Mouse (Mus musculus) liver, embryonic 15.5 days (tissue): ENCODE results near the gene Rnf167. TPM values are rescaled to one million over a fixed set of nuclear protein-coding genes. Genes with fewer than 3 reads are reported as not detected.

Experiments used
- ATAC-seq: fragments of 200-750 bp; cut with Nextera tagmentation; 2 replicates; pipeline ENCODE4 v1.8.0; 2017; ENCODE audit warnings: moderate number of reproducible peaks, mild to moderate bottlenecking, moderate library complexity; ENCODE audit not compliant: insufficient read depth
- H3K27ac ChIP-seq: fragments of 300-500 bp; sonication (generic); replicated peaks from 2 replicates; pipeline ENCODE4 v1.5.1; 2015; ENCODE audit warnings: mild to moderate bottlenecking, inconsistent platforms
- H3K27me3 ChIP-seq: fragments of 300-500 bp; sonication (generic); 2 replicates; pipeline ENCODE4 v1.6.1; 2015; ENCODE audit warnings: mild to moderate bottlenecking, inconsistent platforms
- H3K36me3 ChIP-seq: fragments of 300-500 bp; sonication (generic); replicated peaks from 2 replicates; pipeline ENCODE4 v1.6.1; 2015; ENCODE audit warnings: moderate library complexity, mild to moderate bottlenecking, inconsistent platforms
- H3K4me1 ChIP-seq: fragments of 300-500 bp; sonication (generic); replicated peaks from 2 replicates; pipeline ENCODE4 v1.6.1; 2015; ENCODE audit warnings: inconsistent platforms
- H3K4me2 ChIP-seq: fragments of 300-500 bp; sonication (generic); 2 replicates; pipeline ENCODE4 v1.6.1; 2015; ENCODE audit warnings: moderate library complexity, mild to moderate bottlenecking, inconsistent platforms
- H3K4me3 ChIP-seq: fragments of 300-500 bp; sonication (generic); replicated peaks from 2 replicates; pipeline ENCODE4 v1.5.1; 2015; ENCODE audit warnings: mild to moderate bottlenecking, inconsistent platforms
- H3K9ac ChIP-seq: fragments of 300-500 bp; sonication (generic); 2 replicates; pipeline ENCODE4 v1.6.1; 2015; ENCODE audit warnings: moderate library complexity, mild to moderate bottlenecking, inconsistent platforms
- H3K9me3 ChIP-seq: fragments of 300-500 bp; sonication (generic); replicated peaks from 2 replicates; pipeline ENCODE4 v1.6.1; 2016; ENCODE audit warnings: inconsistent platforms
- WGBS: fragments of 180-500 bp; shearing (Covaris S2); methylation state at CpG from one replicate; pipeline ENCODE4 v1.1.7; 2015; ENCODE audit warnings: mixed read lengths; ENCODE audit not compliant: insufficient replicate concordance; 5-methylcytosine and 5-hydroxymethylcytosine counted together
- polyA plus RNA-seq: library from polyadenylated mRNA; unstranded; fragments of >200 nt; fragmentation: Nextera tagmentation; extraction: Ambion mirVana; gene quantifications from 2 replicates; pipeline ENCODE4 v1.2.1, GENCODE M21; 2015

The Rnf167 gene
- polyA plus RNA-seq, 1 experiment from 2014 or later = 76.8 TPM

DNA sequence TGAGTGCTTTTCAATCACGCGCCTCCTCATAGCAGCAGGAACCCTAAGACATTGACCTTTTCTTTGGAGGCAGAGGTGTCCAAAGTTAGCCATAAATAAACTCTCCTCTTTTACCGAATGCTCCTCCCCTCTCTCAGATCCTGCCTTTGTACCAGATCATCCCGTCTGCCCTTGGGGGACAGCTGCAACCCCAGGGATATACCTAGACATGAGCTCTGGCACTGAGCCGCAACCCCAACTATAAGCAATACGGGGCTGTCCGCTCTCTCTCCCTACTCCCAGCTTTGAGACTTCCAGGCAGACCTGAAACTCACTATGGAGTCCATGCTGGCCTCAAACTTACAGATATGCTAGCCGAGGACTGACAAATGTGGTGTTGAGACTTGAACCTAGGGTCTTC lies 19.7 kb downstream of the Rnf167 start:
- Histone ChIP-seq H3K27ac (0 out of 2 replicates have a peak overlapping the region, but pooled peaks have one; percentile 19), H3K4me3 (no peak overlapping the region), H3K9me3 (no peaks in the 10 kb centered on the region), H3K4me2 (peak overlapping the region; percentile 98; the same call in 1 of the 2 replicates), H3K4me1 (peaks cover 45% of the 10 kb centered on the region), H3K36me3 (peaks cover 54% of the 10 kb centered on the region), H3K9ac (no peak overlapping the region; the same call in 1 of the 2 replicates), H3K27me3 (no peaks in the 10 kb centered on the region)
- no peak for ATAC-seq
- 89% methylated on average over 8 of the region's 8 CpGs for WGBS

DNA sequence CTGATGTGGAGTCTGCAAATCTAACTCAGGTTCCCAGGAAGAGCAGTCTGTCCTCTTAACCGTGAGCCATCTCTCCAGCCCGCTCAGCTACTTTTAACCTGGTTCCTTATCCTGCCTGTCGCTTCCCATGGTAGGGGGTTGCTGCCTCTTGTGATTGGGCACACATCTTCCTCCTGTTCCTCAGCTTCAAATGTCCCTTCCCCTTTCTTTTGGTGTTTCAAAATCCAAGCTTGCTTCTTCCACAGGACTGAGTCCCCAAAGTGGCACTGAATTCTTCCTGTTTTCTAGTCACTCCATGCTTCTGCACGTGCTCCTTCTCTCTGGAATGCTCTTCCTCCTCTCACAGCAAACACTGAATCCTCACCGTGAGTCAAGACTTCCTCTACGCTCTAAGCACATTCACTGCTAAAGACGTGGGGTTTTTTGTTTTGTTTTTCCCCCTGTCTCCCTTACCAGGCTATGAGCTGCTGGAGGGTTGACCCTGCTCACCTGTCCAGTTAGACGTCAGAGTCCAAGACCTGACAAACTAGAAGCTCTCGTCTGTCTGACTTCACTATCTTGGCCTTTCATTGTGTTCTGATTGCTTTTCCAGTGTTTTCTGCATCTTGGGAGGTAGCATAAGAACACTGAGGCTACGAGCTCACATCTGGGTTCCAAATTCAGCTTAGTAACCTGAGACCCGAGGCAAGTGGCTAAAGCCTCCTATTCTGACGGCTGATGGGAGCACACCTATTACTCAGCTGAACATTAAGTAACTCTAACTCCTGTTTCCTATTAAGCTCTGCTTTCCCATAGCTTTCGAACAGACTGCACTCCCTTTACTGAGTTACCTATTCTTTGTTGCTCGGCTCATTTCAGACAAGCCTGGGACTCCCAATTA lies 20.5 kb downstream of the Rnf167 start:
- Histone ChIP-seq H3K27ac (peak overlapping the region; percentile 98), H3K4me1 (peaks cover 47% of the 10 kb centered on the region), H3K4me2 (peak overlapping the region; percentile 98), H3K9ac (peak overlapping the region; percentile 78), H3K27me3 (no peaks in the 10 kb centered on the region), H3K9me3 (no peaks in the 10 kb centered on the region), H3K4me3 (peak overlapping the region; percentile 79), H3K36me3 (peaks cover 49% of the 10 kb centered on the region)
- ATAC-seq = no peak
- WGBS = 62% methylated on average over 14 of the region's 14 CpGs

- peak overlapping the region; percentile 98 for H3K4me2 ChIP-seq
- H3K9me3 ChIP-seq = no peaks in the 10 kb centered on the region
- 2% methylated on average over 15 of the region's 15 CpGs for WGBS
- H3K27ac ChIP-seq = peak overlapping the region; percentile 98
- H3K36me3 ChIP-seq = peaks cover 41% of the 10 kb centered on the region
- H3K4me1 ChIP-seq = peaks cover 47% of the 10 kb centered on the region
- H3K9ac ChIP-seq = peak overlapping the region; percentile 78
- H3K27me3 ChIP-seq = no peaks in the 10 kb centered on the region
- H3K4me3 ChIP-seq = peak overlapping the region; percentile 79
- peak; percentile 67 for ATAC-seq
These were observed 21.3 kb downstream of the Rnf167 start for GRCm38 (mm10) chr11:70668335-70668770.

GRCm38 (mm10) chr11:70668771-70669505 lies 21.9 kb downstream of the Rnf167 start, which contains the start of gene Spag7:
Spag7 (minus strand) TSS chr11:70669416.
- peak; percentile 92 for ATAC-seq
- Histone ChIP-seq H3K27me3 (no peaks in the 10 kb centered on the region), H3K9me3 (no peaks in the 10 kb centered on the region), H3K4me1 (peaks cover 47% of the 10 kb centered on the region), H3K27ac (peak within 1 kb of the TSS; percentile 98), H3K9ac (peak within 1 kb of the TSS; percentile 78), H3K4me3 (peak within 1 kb of the TSS; percentile 79), H3K4me2 (peak within 1 kb of the TSS; percentile 98), H3K36me3 (peaks cover 38% of the 10 kb centered on the region)
- under 1% methylated on average over 44 of the region's 44 CpGs for WGBS

DNA sequence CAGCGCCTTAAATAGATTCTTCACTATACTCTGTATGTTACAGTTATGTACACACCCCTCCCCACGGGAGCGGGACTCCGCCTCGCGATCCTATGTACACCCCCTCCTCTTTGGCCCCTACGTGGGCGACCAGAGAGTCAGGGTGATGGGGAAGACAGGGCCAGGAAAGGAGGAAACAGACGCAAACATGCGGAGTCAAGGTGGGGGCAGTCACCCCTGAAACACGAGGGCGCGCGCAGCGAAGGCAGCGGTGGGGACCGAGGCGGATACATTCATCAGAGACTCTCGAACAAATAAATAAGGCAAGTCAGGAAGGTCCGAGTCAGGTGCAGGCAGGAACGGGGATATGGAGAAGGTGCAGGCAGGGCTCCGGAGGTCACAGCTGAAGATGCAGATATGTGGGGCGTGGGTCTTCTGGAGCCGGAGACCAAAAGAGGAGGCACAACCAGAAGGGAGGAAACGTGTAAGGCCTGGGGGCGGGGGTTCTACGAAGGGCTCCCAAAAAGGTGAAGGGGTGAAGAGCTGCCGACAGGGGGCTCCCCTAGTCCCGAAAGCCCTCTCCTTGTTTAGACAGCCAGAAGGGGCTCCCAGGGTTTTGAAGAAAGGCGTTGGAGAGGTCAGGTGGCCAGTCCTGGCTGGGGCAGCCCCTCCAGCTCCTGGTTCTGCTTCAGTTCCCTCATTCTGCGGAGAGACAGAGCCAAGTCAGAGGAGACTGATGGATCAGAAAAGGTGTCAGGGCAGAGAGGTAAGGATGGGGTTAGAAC lies 22.7 kb downstream of the Rnf167 start:
- WGBS = under 1% methylated on average over 31 of the region's 31 CpGs
- Histone ChIP-seq H3K4me2 (peak overlapping the region; percentile 98), H3K27ac (peak overlapping the region; percentile 98), H3K36me3 (peaks cover 33% of the 10 kb centered on the region), H3K9ac (peak overlapping the region; percentile 78), H3K27me3 (no peaks in the 10 kb centered on the region), H3K4me1 (peaks cover 47% of the 10 kb centered on the region), H3K9me3 (no peaks in the 10 kb centered on the region), H3K4me3 (peak overlapping the region; percentile 79)
- ATAC-seq = peak; percentile 0; the same call in 1 of the 2 replicates

DNA sequence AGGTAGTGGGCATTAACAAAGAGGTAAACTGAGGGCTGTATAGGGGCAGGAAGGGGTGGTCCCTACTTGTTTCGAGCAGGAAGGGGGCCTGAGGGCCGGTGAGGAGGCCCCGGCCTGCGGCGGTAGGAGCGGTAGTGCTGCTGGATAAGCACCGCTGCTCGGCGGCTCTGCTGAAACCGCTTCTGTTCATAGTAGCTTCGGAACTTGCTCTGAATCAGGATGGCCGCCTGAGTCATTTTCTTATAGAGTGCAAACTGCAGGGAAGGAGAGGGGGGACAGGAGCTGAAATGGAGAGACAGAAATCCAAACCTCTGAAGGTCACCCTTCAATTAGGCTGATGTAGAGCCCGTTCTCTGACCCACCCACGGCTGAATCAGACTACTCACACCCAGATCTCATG lies 23.4 kb downstream of the Rnf167 start:
- Histone ChIP-seq H3K27ac (peak overlapping the region; percentile 98), H3K9ac (peak overlapping the region; percentile 78), H3K36me3 (peaks cover 26% of the 10 kb centered on the region; the same call in 1 of the 2 replicates), H3K4me3 (peak overlapping the region; percentile 79), H3K27me3 (no peaks in the 10 kb centered on the region), H3K4me1 (peaks cover 47% of the 10 kb centered on the region), H3K9me3 (no peaks in the 10 kb centered on the region), H3K4me2 (peak overlapping the region; percentile 98)
- no peak for ATAC-seq
- WGBS = 55% methylated on average over 14 of the region's 14 CpGs

DNA sequence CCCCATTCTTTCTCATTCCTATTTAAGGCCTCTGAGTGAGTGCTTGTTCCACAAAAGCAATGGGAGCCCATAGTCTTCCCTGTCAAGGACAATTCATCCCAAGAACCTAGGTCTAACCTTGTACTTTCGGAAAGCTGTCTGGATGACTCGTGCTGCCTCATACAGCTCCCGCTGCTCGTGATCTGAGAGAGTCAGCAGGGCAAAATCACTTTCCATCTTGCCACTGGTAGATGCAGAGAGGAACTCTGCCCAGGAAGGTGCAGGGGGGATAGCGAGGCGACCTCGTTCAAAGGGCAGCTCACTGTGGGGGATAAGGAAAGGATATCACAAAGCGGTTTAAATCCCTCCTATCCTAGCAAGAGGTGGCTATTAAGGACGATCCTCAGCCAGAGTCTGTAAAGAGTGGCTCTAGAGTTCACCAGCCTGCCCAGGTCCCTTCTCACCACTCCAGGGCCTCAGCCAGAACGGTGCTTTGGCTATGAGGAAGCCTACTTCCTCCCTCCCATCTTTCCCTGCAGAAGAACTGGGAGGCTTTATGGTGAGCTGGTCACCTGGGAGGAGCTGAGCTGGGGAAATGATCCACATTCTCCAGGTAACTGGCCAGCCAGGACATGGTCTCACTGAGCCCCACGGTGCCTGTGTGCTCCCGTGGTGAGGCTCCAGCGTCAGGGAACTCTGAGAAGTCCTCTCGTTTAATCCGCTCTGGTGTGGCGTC lies 24.5 kb downstream of the Rnf167 start:
- H3K4me3 ChIP-seq = no peak overlapping the region
- H3K9ac ChIP-seq = no peak overlapping the region
- H3K9me3 ChIP-seq = no peaks in the 10 kb centered on the region
- H3K4me2 ChIP-seq = no peak overlapping the region
- ATAC-seq = no peak
- peaks cover 41% of the 10 kb centered on the region for H3K4me1 ChIP-seq
- H3K27ac ChIP-seq = no peak overlapping the region
- no peaks in the 10 kb centered on the region for H3K27me3 ChIP-seq
- 76% methylated on average over 16 of the region's 16 CpGs for WGBS
- H3K36me3 ChIP-seq = peaks cover 24% of the 10 kb centered on the region; the same call in 1 of the 2 replicates

GRCm38 (mm10) chr11:70674014-70674413 lies 27.0 kb downstream of the Rnf167 start:
- peaks cover 28% of the 10 kb centered on the region for H3K4me1 ChIP-seq
- H3K27me3 ChIP-seq = no peaks in the 10 kb centered on the region
- H3K27ac ChIP-seq = no peak overlapping the region
- no peak overlapping the region for H3K4me2 ChIP-seq
- 85% methylated on average over 6 of the region's 6 CpGs for WGBS
- H3K9me3 ChIP-seq = no peaks in the 10 kb centered on the region
- H3K4me3 ChIP-seq = no peak overlapping the region
- no peak overlapping the region for H3K9ac ChIP-seq
- H3K36me3 ChIP-seq = peaks cover 23% of the 10 kb centered on the region; the same call in 1 of the 2 replicates
- ATAC-seq = no peak

GRCm38 (mm10) chr11:70674501-70674900 lies 27.5 kb downstream of the Rnf167 start:
- no peak overlapping the region for H3K27ac ChIP-seq
- peaks cover 32% of the 10 kb centered on the region for H3K4me1 ChIP-seq
- WGBS = 55% methylated on average over 11 of the region's 11 CpGs
- no peaks in the 10 kb centered on the region for H3K9me3 ChIP-seq
- no peak overlapping the region for H3K4me2 ChIP-seq
- no peaks in the 10 kb centered on the region for H3K27me3 ChIP-seq
- ATAC-seq = no peak
- no peak overlapping the region for H3K4me3 ChIP-seq
- peaks cover 23% of the 10 kb centered on the region; the same call in 1 of the 2 replicates for H3K36me3 ChIP-seq
- no peak overlapping the region for H3K9ac ChIP-seq

DNA sequence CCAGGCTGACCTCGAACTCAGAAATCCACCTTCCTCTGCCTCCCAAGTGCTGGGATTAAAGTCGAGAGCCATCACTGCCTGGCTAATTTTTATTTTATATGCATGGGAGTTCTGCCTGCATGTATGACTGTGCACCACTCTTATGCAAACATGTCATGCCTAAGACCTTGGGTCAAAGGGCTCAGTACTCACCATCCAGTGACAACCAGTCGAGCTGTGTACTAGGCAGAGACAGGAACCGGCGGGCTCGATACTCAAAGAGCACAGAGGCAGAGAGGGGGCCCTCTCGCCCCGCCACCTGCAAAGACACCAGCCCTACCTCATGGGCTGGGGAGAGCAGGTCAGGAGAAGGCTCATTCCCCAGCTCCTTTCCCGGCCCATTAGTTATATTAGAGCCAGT lies 31.1 kb downstream of the Rnf167 start:
- Histone ChIP-seq H3K4me3 (no peak overlapping the region), H3K27me3 (no peaks in the 10 kb centered on the region), H3K9ac (no peak overlapping the region), H3K4me2 (no peak overlapping the region), H3K27ac (peak overlapping the region; percentile 73), H3K9me3 (no peaks in the 10 kb centered on the region), H3K4me1 (peaks cover 26% of the 10 kb centered on the region), H3K36me3 (peaks cover 32% of the 10 kb centered on the region)
- 61% methylated on average over 9 of the region's 9 CpGs for WGBS
- peak; percentile 61 for ATAC-seq
